Mouse (Mus musculus) liver, postnatal 0 days (tissue): ENCODE measurements around the gene L3hypdh.

ENCODE experiments used
- CTCF ChIP-seq: sonication (generic); IDR thresholded peaks from 2 replicates; pipeline ENCODE4 v1.5.1; 2016; ENCODE audit warnings: antibody characterized with exemption, low read depth
- EP300 ChIP-seq: IDR thresholded peaks from 2 replicates; pipeline ENCODE4 v1.6.1; 2016; ENCODE audit warnings: antibody characterized with exemption, low read depth, mild to moderate bottlenecking

DNA sequence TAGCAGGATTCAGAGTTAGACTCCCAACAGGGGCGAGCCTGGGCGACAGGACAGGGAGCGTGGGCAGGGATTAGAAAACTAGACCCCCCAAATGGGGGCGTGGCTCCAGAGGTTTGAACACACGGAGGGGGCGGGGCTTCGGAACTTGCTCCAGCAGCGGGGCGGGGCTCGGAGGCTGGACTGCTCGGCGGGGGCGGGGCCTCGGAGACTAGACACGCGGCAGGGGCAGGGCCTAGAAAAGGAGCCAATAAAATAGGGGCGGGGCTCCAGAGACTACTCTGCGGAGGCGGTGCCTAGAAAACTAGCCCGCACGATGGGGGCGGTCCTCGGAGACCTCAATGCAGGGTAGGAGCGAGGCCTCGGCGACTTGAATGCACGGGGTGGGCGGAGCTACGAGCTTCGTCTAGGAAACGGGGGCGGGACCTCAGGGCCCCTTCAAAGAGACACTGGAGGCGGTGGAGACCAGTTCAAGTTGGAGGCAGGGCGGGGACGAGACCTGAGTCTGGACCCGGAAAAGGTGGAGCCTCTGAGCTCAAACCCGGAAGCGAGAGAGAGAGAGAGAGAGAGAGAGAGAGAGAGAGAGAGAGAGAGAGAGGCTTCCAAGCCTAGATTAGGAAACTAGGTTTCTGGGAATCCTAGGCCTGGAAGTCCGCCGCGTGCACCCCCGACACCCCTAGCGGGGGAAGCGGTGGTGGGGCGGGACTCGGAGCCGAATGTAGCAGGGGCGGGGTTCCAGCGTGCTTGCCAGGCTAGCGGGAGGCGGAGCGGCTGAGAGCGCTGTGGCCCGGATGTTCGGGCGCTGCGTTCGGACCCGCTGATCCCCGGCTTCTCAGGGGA is at the start of gene L3hypdh, which contains the start of gene Jkamp:
- peak; percentile 37; the same call in 1 of the 2 replicates for TF ChIP-seq CTCF
- TF ChIP-seq EP300 = peak; percentile 65; the same call in 1 of the 2 replicates
